In the genomic region with DNA sequence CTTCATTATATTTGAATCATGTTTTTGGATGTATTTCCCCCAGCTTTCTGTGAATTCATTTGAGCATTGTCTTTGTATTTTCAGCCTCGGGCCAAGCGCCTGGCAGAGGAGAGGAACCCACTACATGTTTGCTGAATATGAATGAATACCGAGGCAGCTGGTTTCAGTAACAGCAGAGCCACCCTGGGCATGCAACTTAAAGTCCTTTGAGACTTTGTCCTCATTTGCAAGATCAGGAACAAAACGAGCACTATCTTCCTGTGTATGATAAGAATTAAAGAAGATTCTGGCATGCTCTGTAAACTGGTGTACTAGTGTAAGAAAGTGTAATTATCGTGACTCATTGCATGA, we compare ENCODE assay signal across 12 mouse cellular contexts.
DNase-seq lines count a peak whose midpoint lies in the region; ATAC-seq lines count a peak whose summit lies in the region.
"Had no signal": no experiment of that assay in that cellular context is flagged by ENCODE, and none has a peak within 500 bp of the region (broad histone marks: within the 10 kb centered on the region; RNA-seq: fewer than 3 reads in every experiment).

No protein-coding gene starts in this region.

- no peak overlapping the region for H3K9ac ChIP-seq in midbrain, embryonic 12.5 days (replicated peaks)
- H3K9ac ChIP-seq in hindbrain, embryonic 15.5 days: no peak overlapping the region
- H3K9ac ChIP-seq in midbrain, embryonic 14.5 days (replicated peaks; ENCODE audit: low read length): no peak overlapping the region
- H3K9ac ChIP-seq in heart, embryonic 11.5 days (ENCODE audit: low read depth, low read length): no peak overlapping the region
- H3K9ac ChIP-seq: heart, embryonic 15.5 days; limb, embryonic 13.5 days had no signal

- H3K36me3 ChIP-seq in midbrain, embryonic 12.5 days: no peaks in the 10 kb centered on the region
- no peaks in the 10 kb centered on the region for H3K36me3 ChIP-seq in midbrain, embryonic 10.5 days
- no peaks in the 10 kb centered on the region for H3K36me3 ChIP-seq in hindbrain, embryonic 15.5 days
- H3K36me3 ChIP-seq in midbrain, embryonic 14.5 days (ENCODE audit: control insufficient read depth, insufficient read depth, low read length): no peaks in the 10 kb centered on the region
- no peaks in the 10 kb centered on the region for H3K36me3 ChIP-seq in heart, embryonic 11.5 days (ENCODE audit: control insufficient read depth, insufficient read depth, low read length)
- H3K36me3 ChIP-seq: heart, embryonic 15.5 days; limb, embryonic 13.5 days had no signal

- ATAC-seq in midbrain, embryonic 12.5 days (ENCODE audit: low FRiP score, low read depth): peak; percentile 36; the same call in 1 of the 2 replicates
- peak; percentile 71 for ATAC-seq in hindbrain, embryonic 15.5 days (ENCODE audit: low FRiP score, low read depth)
- peak; percentile 70 for ATAC-seq in midbrain, embryonic 14.5 days (ENCODE audit: low FRiP score, low TSS enrichment)
- no peak for ATAC-seq in heart, embryonic 11.5 days (replicated peaks; ENCODE audit: insufficient number of reproducible peaks, low FRiP score, low TSS enrichment)
- ATAC-seq in megakaryocyte-erythroid progenitor cell, adult 5-6 weeks (replicated peaks; ENCODE audit: low FRiP score, low TSS enrichment, poor library complexity, severe bottlenecking): no peak

- no peak for DNase-seq in midbrain, embryonic 10.5 days (ENCODE audit: low spot score)
- peak; percentile 74 for DNase-seq in midbrain, embryonic 14.5 days
- no peak for DNase-seq in testis, postnatal 10 days (ENCODE audit: low spot score)
- DNase-seq in adrenal gland, postnatal 10 days: no peak
- DNase-seq: lung, postnatal 14 days had no signal

- no peaks in the 10 kb centered on the region for H3K9me3 ChIP-seq in midbrain, embryonic 12.5 days
- no peaks in the 10 kb centered on the region for H3K9me3 ChIP-seq in midbrain, embryonic 10.5 days (replicated peaks)
- no peaks in the 10 kb centered on the region for H3K9me3 ChIP-seq in hindbrain, embryonic 15.5 days
- H3K9me3 ChIP-seq in midbrain, embryonic 14.5 days (ENCODE audit: control insufficient read depth, low read length): no peaks in the 10 kb centered on the region
- no peaks in the 10 kb centered on the region for H3K9me3 ChIP-seq in heart, embryonic 11.5 days (replicated peaks; ENCODE audit: control insufficient read depth, low read length)
- H3K9me3 ChIP-seq: heart, embryonic 15.5 days; limb, embryonic 13.5 days had no signal

- peaks cover 17% of the 10 kb centered on the region for H3K4me1 ChIP-seq in midbrain, embryonic 12.5 days
- peaks cover 20% of the 10 kb centered on the region for H3K4me1 ChIP-seq in midbrain, embryonic 10.5 days
- H3K4me1 ChIP-seq in hindbrain, embryonic 15.5 days (replicated peaks): peaks cover 26% of the 10 kb centered on the region
- H3K4me1 ChIP-seq in midbrain, embryonic 14.5 days (ENCODE audit: control insufficient read depth, insufficient read depth, low read length): peaks cover 5% of the 10 kb centered on the region
- H3K4me1 ChIP-seq in heart, embryonic 11.5 days (ENCODE audit: control insufficient read depth, insufficient read depth, low read length): no peaks in the 10 kb centered on the region
- H3K4me1 ChIP-seq: heart, embryonic 15.5 days had no signal

- 63% methylated on average over 5 of the region's 5 CpGs for WGBS in midbrain, embryonic 12.5 days
- WGBS in midbrain, embryonic 10.5 days: 87% methylated on average over 5 of the region's 5 CpGs
- WGBS in hindbrain, embryonic 15.5 days: 32% methylated on average over 5 of the region's 5 CpGs
- 31% methylated on average over 5 of the region's 5 CpGs for WGBS in midbrain, embryonic 14.5 days
- WGBS in heart, embryonic 11.5 days (ENCODE audit: insufficient replicate concordance): 79% methylated on average over 5 of the region's 5 CpGs

- H3K27me3 ChIP-seq in midbrain, embryonic 12.5 days: no peaks in the 10 kb centered on the region
- H3K27me3 ChIP-seq in midbrain, embryonic 10.5 days (ENCODE audit: low read depth, poor library complexity, severe bottlenecking): no peaks in the 10 kb centered on the region
- no peaks in the 10 kb centered on the region for H3K27me3 ChIP-seq in hindbrain, embryonic 15.5 days
- H3K27me3 ChIP-seq in midbrain, embryonic 14.5 days (ENCODE audit: control insufficient read depth, insufficient read depth, low read length): no peaks in the 10 kb centered on the region
- H3K27me3 ChIP-seq in heart, embryonic 11.5 days (ENCODE audit: control insufficient read depth, insufficient read depth, low read length): no peaks in the 10 kb centered on the region
- H3K27me3 ChIP-seq: heart, embryonic 15.5 days; limb, embryonic 13.5 days had no signal

- H3K4me2 ChIP-seq in midbrain, embryonic 12.5 days (replicated peaks): no peak overlapping the region; the same call in 1 of the 2 replicates
- H3K4me2 ChIP-seq in hindbrain, embryonic 15.5 days: peak overlapping the region; percentile 40
- peak overlapping the region; percentile 33 for H3K4me2 ChIP-seq in midbrain, embryonic 14.5 days (ENCODE audit: low read length)
- H3K4me2 ChIP-seq in heart, embryonic 11.5 days: no peak overlapping the region
- H3K4me2 ChIP-seq: heart, embryonic 15.5 days; limb, embryonic 13.5 days had no signal

- H3K4me3 ChIP-seq in midbrain, embryonic 12.5 days: no peak overlapping the region
- no peak overlapping the region for H3K4me3 ChIP-seq in midbrain, embryonic 10.5 days
- no peak overlapping the region for H3K4me3 ChIP-seq in hindbrain, embryonic 15.5 days
- H3K4me3 ChIP-seq in midbrain, embryonic 14.5 days (replicated peaks; ENCODE audit: low read depth, low read length): no peak overlapping the region
- H3K4me3 ChIP-seq in heart, embryonic 11.5 days (ENCODE audit: low read depth, low read length): no peak overlapping the region
- H3K4me3 ChIP-seq: heart, embryonic 15.5 days; limb, embryonic 13.5 days had no signal

- peak overlapping the region; percentile 70 for H3K27ac ChIP-seq in midbrain, embryonic 12.5 days (replicated peaks)
- no peak overlapping the region for H3K27ac ChIP-seq in midbrain, embryonic 10.5 days (replicated peaks)
- H3K27ac ChIP-seq in hindbrain, embryonic 15.5 days (replicated peaks): peak overlapping the region; percentile 79
- peak overlapping the region; percentile 81 for H3K27ac ChIP-seq in midbrain, embryonic 14.5 days (replicated peaks; ENCODE audit: low read depth, low read length)
- no peak overlapping the region for H3K27ac ChIP-seq in heart, embryonic 11.5 days (ENCODE audit: low read depth, low read length)
- H3K27ac ChIP-seq: heart, embryonic 15.5 days; kidney, postnatal 0 days; limb, embryonic 13.5 days had no signal

Comparison
In these comparisons a context has a peak if more than half of its experiments do, and no peak if none do; other contexts are left out.
1. H3K27ac ChIP-seq: peak in midbrain, embryonic 12.5 days (single experiment), hindbrain, embryonic 15.5 days (single experiment) and midbrain, embryonic 14.5 days (single experiment); none in midbrain, embryonic 10.5 days (single experiment) and heart, embryonic 11.5 days (single experiment).
2. H3K4me2 ChIP-seq: peak in hindbrain, embryonic 15.5 days (single experiment) and midbrain, embryonic 14.5 days (single experiment); none in midbrain, embryonic 12.5 days (single experiment) and heart, embryonic 11.5 days (single experiment).
3. ATAC-seq: peak in midbrain, embryonic 12.5 days (single experiment), hindbrain, embryonic 15.5 days (single experiment) and midbrain, embryonic 14.5 days (single experiment); none in heart, embryonic 11.5 days (single experiment) and megakaryocyte-erythroid progenitor cell, adult 5-6 weeks (single experiment).